ENCODE assay signal across 20 mouse cellular contexts in the genomic region with DNA sequence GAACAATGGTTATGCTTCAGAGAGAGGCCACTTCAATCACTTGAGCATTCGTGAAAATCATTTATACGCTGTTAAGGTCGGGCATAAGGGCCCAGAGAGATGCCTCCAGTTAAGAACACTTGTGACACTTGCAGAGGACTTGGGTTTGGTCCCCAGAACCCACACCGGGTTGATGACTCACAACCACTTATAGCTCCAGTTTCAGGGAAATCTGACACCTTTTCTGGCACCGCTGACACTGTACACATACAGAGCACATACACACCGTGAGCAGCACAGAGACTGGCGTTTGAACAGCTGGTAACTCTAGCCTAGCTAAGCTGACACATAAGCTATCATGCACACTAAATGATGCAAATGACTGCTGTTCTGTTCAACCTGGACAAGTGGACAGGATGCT. TPM values are rescaled to one million over a fixed set of nuclear protein-coding genes. Genes with fewer than 3 reads are reported as not detected.
"Had no signal": no experiment of that assay in that cellular context is flagged by ENCODE, and none has a peak within 500 bp of the region (broad histone marks: within the 10 kb centered on the region; RNA-seq: fewer than 3 reads in every experiment).

No protein-coding gene starts in this region.

- H3K9me3 ChIP-seq: intestine, embryonic 15.5 days; limb, embryonic 12.5 days; limb, embryonic 15.5 days; megakaryocyte, embryonic 14.5 days had no signal

- H3K4me3 ChIP-seq: intestine, embryonic 15.5 days; limb, embryonic 12.5 days; limb, embryonic 15.5 days; megakaryocyte, embryonic 14.5 days had no signal

- DNase-seq: kidney, adult 11 months; kidney, adult 8-10 months; kidney, postnatal 14 days; kidney, postnatal 4 days; liver, postnatal 0 days; midbrain, embryonic 14.5 days; thymus, adult 18-20 months; thymus, postnatal 36 days had no signal

- H3K27ac ChIP-seq: intestine, embryonic 15.5 days; limb, embryonic 12.5 days; limb, embryonic 15.5 days; liver, embryonic 14.5 days had no signal

- ATAC-seq: intestine, embryonic 15.5 days; liver, postnatal 0 days had no signal

- H3K27me3 ChIP-seq: intestine, embryonic 15.5 days; limb, embryonic 12.5 days; limb, embryonic 15.5 days; megakaryocyte, embryonic 14.5 days had no signal

- H3K4me2 ChIP-seq: intestine, embryonic 15.5 days; limb, embryonic 12.5 days; limb, embryonic 15.5 days; liver, embryonic 11.5 days; midbrain, embryonic 11.5 days had no signal

- H3K9ac ChIP-seq: intestine, embryonic 15.5 days; limb, embryonic 12.5 days; limb, embryonic 15.5 days; liver, embryonic 14.5 days; liver, postnatal 0 days had no signal

- H3K36me3 ChIP-seq: intestine, embryonic 15.5 days; limb, embryonic 12.5 days; limb, embryonic 15.5 days had no signal

- H3K4me1 ChIP-seq: intestine, embryonic 15.5 days; limb, embryonic 15.5 days; megakaryocyte, embryonic 14.5 days had no signal

RNA-seq across cellular contexts. Expression of gene Gpr26, which starts 42.7 kb away (rescaled TPM):
- polyA plus RNA-seq: intestine, embryonic 15.5 days; kidney, embryonic 16.5 days; limb, embryonic 12.5 days; limb, embryonic 15.5 days; liver, embryonic 11.5 days; liver, embryonic 14.5 days; liver, postnatal 0 days; small intestine, adult 2 months; spleen, adult 2 months; stomach, embryonic 16.5 days; testis, adult 2 months had no signal
